Mouse (Mus musculus) forebrain, embryonic 14.5 days (tissue): ENCODE measurements at regions not wholly inside any gene's neighbourhood (a gene's known extent, or its start where the extent isn't known, plus 50 kb on each side); places are given as distances from the start of the nearest gene placed in this dataset.

ENCODE experiments used
- ATAC-seq: fragments of 200-750 bp; cut with Nextera tagmentation; 2 replicates; pipeline ENCODE4 v1.8.0; 2017; ENCODE audit warnings: mild to moderate bottlenecking, moderate library complexity
- DNase-seq: peaks from one replicate; pipeline ENCODE4 v3.0.0-alpha.2; 2015; ENCODE audit warnings: low spot score
- H3K27ac ChIP-seq: fragments of 300-500 bp; sonication (generic); 2 replicates; pipeline ENCODE4 v1.5.1; 2014; ENCODE audit warnings: low read depth, mild to moderate bottlenecking, control low read depth, low read length, moderate library complexity
- H3K27me3 ChIP-seq: fragments of 300-500 bp; sonication (generic); replicated peaks from 2 replicates; pipeline ENCODE4 v1.6.1; 2014; ENCODE audit warnings: low read length, control low read depth, mixed read lengths; ENCODE audit not compliant: control insufficient read depth, insufficient read depth
- H3K36me3 ChIP-seq: fragments of 300-500 bp; sonication (generic); 2 replicates; pipeline ENCODE4 v1.6.1; 2014; ENCODE audit warnings: low read length, control low read depth; ENCODE audit not compliant: control insufficient read depth, insufficient read depth
- H3K4me1 ChIP-seq: fragments of 300-500 bp; sonication (generic); 2 replicates; pipeline ENCODE4 v1.6.1; 2014; ENCODE audit warnings: antibody characterized with exemption, low read length, control low read depth; ENCODE audit not compliant: control insufficient read depth, insufficient read depth
- H3K4me2 ChIP-seq: fragments of 300-500 bp; sonication (generic); 2 replicates; pipeline ENCODE4 v1.6.1; 2014; ENCODE audit warnings: mild to moderate bottlenecking, control low read depth, low read length
- H3K4me3 ChIP-seq: fragments of 300-500 bp; sonication (generic); 2 replicates; pipeline ENCODE4 v1.5.1; 2014; ENCODE audit warnings: low read depth, low read length, control low read depth
- H3K9ac ChIP-seq: fragments of 300-500 bp; sonication (generic); 2 replicates; pipeline ENCODE4 v1.6.1; 2014; ENCODE audit warnings: mild to moderate bottlenecking, low read length, control low read depth, moderate library complexity
- H3K9me3 ChIP-seq: fragments of 300-500 bp; sonication (generic); replicated peaks from 2 replicates; pipeline ENCODE4 v1.6.1; 2016; ENCODE audit warnings: low read length, control low read depth, mixed read lengths; ENCODE audit not compliant: control insufficient read depth
- WGBS: fragments of 180-500 bp; shearing (Covaris S2); extraction: QIAGEN DNeasy Blood & Tissue Kit; methylation state at CpG from one replicate; pipeline ENCODE4 v1.1.7; 2014; 5-methylcytosine and 5-hydroxymethylcytosine counted together

GRCm38 (mm10) chr11:20418141-20418540 is 85.6 kb upstream of the Slc1a4 start:
- ATAC-seq (no peak), DNase-seq (no peak)
- H3K27ac ChIP-seq: no peak overlapping the region
- 78% methylated on average over 2 of the region's 2 CpGs for WGBS
- no peaks in the 10 kb centered on the region for H3K27me3 ChIP-seq
- no peak overlapping the region for H3K4me2 ChIP-seq
- H3K4me1 ChIP-seq: no peaks in the 10 kb centered on the region
- 0 out of 2 replicates have a peak, but pooled peaks cover 7% of the 10 kb centered on the region for H3K9me3 ChIP-seq
- no peak overlapping the region for H3K9ac ChIP-seq
- no peak overlapping the region for H3K4me3 ChIP-seq
- no peaks in the 10 kb centered on the region for H3K36me3 ChIP-seq

GRCm38 (mm10) chr11:20420876-20421275 is 88.4 kb upstream of the Slc1a4 start:
- Histone ChIP-seq H3K9ac (no peak overlapping the region), H3K4me3 (no peak overlapping the region), H3K9me3 (0 out of 2 replicates have a peak, but pooled peaks cover 3% of the 10 kb centered on the region), H3K27ac (no peak overlapping the region), H3K36me3 (no peaks in the 10 kb centered on the region), H3K4me2 (no peak overlapping the region), H3K4me1 (no peaks in the 10 kb centered on the region), H3K27me3 (no peaks in the 10 kb centered on the region)
- WGBS: 79% methylated on average over 4 of the region's 4 CpGs
- no peak for ATAC-seq
- DNase-seq: no peak

GRCm38 (mm10) chr11:20436057-20436456 is 103.5 kb upstream of the Slc1a4 start:
- ATAC-seq: no peak
- Histone ChIP-seq H3K9me3 (no peaks in the 10 kb centered on the region), H3K4me2 (no peak overlapping the region), H3K36me3 (no peaks in the 10 kb centered on the region), H3K27me3 (no peaks in the 10 kb centered on the region), H3K4me3 (no peak overlapping the region), H3K9ac (no peak overlapping the region), H3K27ac (no peak overlapping the region), H3K4me1 (no peaks in the 10 kb centered on the region)
- no peak for DNase-seq
- WGBS: 85% methylated on average over 9 of the region's 9 CpGs

GRCm38 (mm10) chr11:20442476-20442875 is 100.6 kb upstream of the Sertad2 start:
- DNase-seq (peak; percentile 21), ATAC-seq (no peak)
- Histone ChIP-seq H3K27me3 (no peaks in the 10 kb centered on the region), H3K4me3 (no peak overlapping the region), H3K4me2 (no peak overlapping the region), H3K27ac (no peak overlapping the region), H3K36me3 (no peaks in the 10 kb centered on the region), H3K9me3 (no peaks in the 10 kb centered on the region), H3K9ac (no peak overlapping the region), H3K4me1 (peaks cover 6% of the 10 kb centered on the region; the same call in 1 of the 2 replicates)
- 6% methylated on average over 4 of the region's 4 CpGs for WGBS

GRCm38 (mm10) chr11:20445061-20445902 is 97.8 kb upstream of the Sertad2 start:
- peak overlapping the region; percentile 1 for H3K9ac ChIP-seq
- H3K4me1 ChIP-seq: peaks cover 6% of the 10 kb centered on the region; the same call in 1 of the 2 replicates
- DNase-seq (peak; percentile 27), ATAC-seq (peak; percentile 30)
- no peak overlapping the region for H3K27ac ChIP-seq
- peak overlapping the region; percentile 23 for H3K4me3 ChIP-seq
- no peaks in the 10 kb centered on the region for H3K36me3 ChIP-seq
- H3K9me3 ChIP-seq: no peaks in the 10 kb centered on the region
- WGBS: 13% methylated on average over 17 of the region's 18 CpGs
- no peaks in the 10 kb centered on the region for H3K27me3 ChIP-seq
- peak overlapping the region; percentile 55 for H3K4me2 ChIP-seq

- 2% methylated on average over 6 of the region's 6 CpGs for whole genome bisulfite sequencing
- Histone ChIP-seq H3K4me3 (peak overlapping the region; percentile 23), H3K27ac (no peak overlapping the region), H3K27me3 (no peaks in the 10 kb centered on the region), H3K9me3 (no peaks in the 10 kb centered on the region), H3K9ac (peak overlapping the region; percentile 1; the same call in 1 of the 2 replicates), H3K4me2 (peak overlapping the region; percentile 55), H3K4me1 (peaks cover 6% of the 10 kb centered on the region; the same call in 1 of the 2 replicates), H3K36me3 (no peaks in the 10 kb centered on the region)
- DNase-seq (peak; percentile 83), ATAC-seq (peak; percentile 85)
Observed at GRCm38 (mm10) chr11:20445903-20446264, 97.2 kb upstream of the Sertad2 start.

GRCm38 (mm10) chr11:20452901-20453300 is 90.2 kb upstream of the Sertad2 start:
- H3K27me3 ChIP-seq: no peaks in the 10 kb centered on the region
- H3K27ac ChIP-seq: no peak overlapping the region
- H3K9me3 ChIP-seq: no peaks in the 10 kb centered on the region
- no peak overlapping the region for H3K9ac ChIP-seq
- no peaks in the 10 kb centered on the region for H3K36me3 ChIP-seq
- H3K4me2 ChIP-seq: no peak overlapping the region
- no peaks in the 10 kb centered on the region for H3K4me1 ChIP-seq
- WGBS: 81% methylated on average over 4 of the region's 4 CpGs
- no peak for DNase-seq
- ATAC-seq: no peak
- no peak overlapping the region for H3K4me3 ChIP-seq

- H3K27me3 ChIP-seq: no peaks in the 10 kb centered on the region
- DNase-seq: no peak
- H3K4me2 ChIP-seq: no peak overlapping the region
- WGBS: 78% methylated on average over 7 of the region's 7 CpGs
- H3K4me1 ChIP-seq: no peaks in the 10 kb centered on the region
- H3K9me3 ChIP-seq: no peaks in the 10 kb centered on the region
- H3K27ac ChIP-seq: no peak overlapping the region
- no peaks in the 10 kb centered on the region for H3K36me3 ChIP-seq
- ATAC-seq: no peak
- no peak overlapping the region for H3K9ac ChIP-seq
- no peak overlapping the region for H3K4me3 ChIP-seq
Observed at GRCm38 (mm10) chr11:20453786-20454185, 89.3 kb upstream of the Sertad2 start.
